Mouse (Mus musculus): Measurements from ENCODE around the gene Nt5c2.

DNA sequence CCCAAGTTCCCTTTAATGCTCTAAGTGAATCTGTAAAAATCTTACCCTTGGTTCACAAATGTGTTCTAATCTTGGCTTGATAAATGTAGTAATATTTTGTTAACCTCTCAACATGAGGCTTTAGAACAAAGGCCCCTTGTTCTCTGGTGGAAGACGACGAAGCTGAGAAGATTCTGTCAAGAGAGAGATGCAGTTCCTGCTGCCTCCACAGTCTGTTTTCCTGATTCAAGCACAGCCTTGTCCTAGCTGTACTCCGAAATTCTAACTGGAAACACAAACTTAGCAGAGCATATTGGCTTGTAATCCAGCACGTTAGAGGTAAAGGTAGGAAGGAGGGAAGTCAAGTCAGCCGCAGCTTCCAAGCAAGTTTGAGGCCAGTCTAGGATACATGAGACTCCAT, 62.0 kb downstream of the Nt5c2 start:
- TF ChIP-seq CTCF (IDR thresholded peaks at IDR 0.05) (no peak), EP300 (IDR thresholded peaks at IDR 0.05) (no peak)

All from lung, postnatal 0 days (tissue).